Mouse (Mus musculus) hindlimb bud, embryonic 11.5 days (tissue): Measurements from ENCODE around the gene 2610028H24Rik.

Source experiments
- DNase-seq: peaks from one replicate; pipeline ENCODE4 v3.0.0-alpha.2; 2012; ENCODE audit warnings: low read depth, low spot score; ENCODE audit errors: extremely low spot score

The 2610028H24Rik gene

GRCm38 (mm10) chr10:76488265-76488664, 39.4 kb downstream of the 2610028H24Rik start:
- no peak for DNase-seq

DNA sequence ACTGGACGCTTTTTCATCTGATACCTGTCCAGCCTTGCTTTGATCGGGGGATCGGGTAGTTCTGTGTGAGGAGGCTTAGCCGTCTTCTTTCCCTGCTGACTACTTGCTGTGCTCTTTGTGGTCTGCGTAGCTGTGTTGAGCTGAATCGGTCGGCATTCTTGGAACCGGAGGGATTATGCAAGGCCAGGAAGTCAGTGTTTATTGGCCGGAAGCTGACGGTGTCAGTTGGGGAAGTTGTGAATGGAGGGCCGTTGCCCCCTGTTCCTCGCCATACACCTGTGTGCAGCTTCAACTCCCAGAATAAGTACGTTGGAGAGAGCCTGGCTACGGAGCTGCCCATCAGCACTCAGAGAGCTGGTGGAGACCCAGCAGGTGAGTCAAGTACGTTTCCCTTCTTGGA, 40.3 kb downstream of the 2610028H24Rik start:
- no peak for DNase-seq

DNA sequence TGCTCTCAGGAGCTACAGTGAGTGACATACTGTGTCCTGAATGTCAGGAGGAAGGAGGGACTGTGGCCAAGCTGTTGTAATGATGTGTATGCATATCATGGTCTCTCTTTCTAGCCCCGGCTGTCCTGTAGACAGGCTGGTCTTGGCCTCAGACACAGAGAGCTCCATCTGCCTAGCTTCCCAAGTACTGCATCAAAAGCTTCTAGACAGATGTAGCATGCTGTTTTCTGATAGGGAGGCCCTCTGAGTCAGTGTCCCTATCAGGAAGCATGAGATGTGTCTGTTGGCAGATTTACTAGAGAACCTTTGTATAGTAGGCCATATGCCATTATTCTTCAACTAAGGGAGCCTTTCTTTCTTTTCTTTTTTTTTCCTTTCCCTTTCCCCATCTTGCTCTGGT, 44.6 kb downstream of the 2610028H24Rik start:
- no peak for DNase-seq

- DNase-seq = no peak
Measured at GRCm38 (mm10) chr10:76495501-76495900, 46.6 kb downstream of the 2610028H24Rik start.

GRCm38 (mm10) chr10:76496366-76496765, 47.5 kb downstream of the 2610028H24Rik start:
- DNase-seq = no peak

- no peak for DNase-seq
Measured at GRCm38 (mm10) chr10:76497522-76497921, 48.6 kb downstream of the 2610028H24Rik start.

- no peak for DNase-seq
Measured at GRCm38 (mm10) chr10:76504271-76504943, 55.5 kb downstream of the 2610028H24Rik start.

DNA sequence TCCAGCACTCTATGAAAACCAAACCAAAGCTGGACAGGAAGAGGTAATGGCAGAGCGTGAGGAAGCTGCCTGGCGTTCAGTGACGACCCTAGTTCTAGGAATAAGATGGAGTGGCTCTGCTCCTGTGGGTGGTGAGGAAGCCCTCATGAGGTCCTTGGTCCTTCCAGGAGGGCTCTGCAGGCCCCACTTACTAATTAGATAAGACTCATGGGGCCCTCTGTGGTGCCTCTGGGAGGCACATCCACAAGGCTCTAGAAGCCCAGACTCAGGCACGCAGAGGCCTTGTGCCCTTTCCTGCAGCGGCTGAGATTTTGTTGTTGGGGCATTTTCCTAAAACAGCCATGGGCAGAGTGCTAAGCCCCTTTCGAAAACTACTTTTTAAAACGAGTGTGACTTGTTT, 57.0 kb downstream of the 2610028H24Rik start:
- DNase-seq = no peak
